Mouse (Mus musculus): Measurements from ENCODE around the gene Gbp10. TPM values are rescaled to one million over a fixed set of nuclear protein-coding genes. Genes with fewer than 3 reads are reported as not detected.
"Not testable (repeated sequence)": the region's sequence is repeated elsewhere in the genome, so short reads cannot be mapped to it uniquely, and the experiment has no call there.

Gbp10 gene
- total RNA-seq (2022) = under 1 TPM in 2 of 4 experiments, not detected in 2; 0.60 to 0.71 TPM

- DNase-seq (ENCODE audit: low spot score in 2 of 2) = not testable (repeated sequence)
These were observed at the start of gene Gbp10 for GRCm38 (mm10) chr5:105239483-105240047. Gene Gbp10 (minus strand): TSS chr5:105239533.

- DNase-seq (ENCODE audit: low spot score in 2 of 2) = not testable (repeated sequence)
These were observed 21.3 kb upstream of the Gbp10 start for GRCm38 (mm10) chr5:105260673-105261072.

- DNase-seq (ENCODE audit: low spot score in 2 of 2) = no peak
These were observed 13.2 kb upstream of the Gbp10 start for GRCm38 (mm10) chr5:105252491-105252890.

- DNase-seq (ENCODE audit: low spot score in 2 of 2) = not testable (repeated sequence)
These were observed 5.4 kb upstream of the Gbp10 start for GRCm38 (mm10) chr5:105244741-105245140.

GRCm38 (mm10) chr5:105240982-105241381, 1.6 kb upstream of the Gbp10 start:
- not testable (repeated sequence) for DNase-seq (ENCODE audit: low spot score in 2 of 2)

GRCm38 (mm10) chr5:105238402-105238801, 931 bp downstream of the Gbp10 start:
- DNase-seq (ENCODE audit: low spot score in 2 of 2) = not testable (repeated sequence)

GRCm38 (mm10) chr5:105236040-105236439, 3.3 kb downstream of the Gbp10 start:
- not testable (repeated sequence) for DNase-seq (ENCODE audit: low spot score in 2 of 2)

- not testable (repeated sequence) for DNase-seq (ENCODE audit: low spot score in 2 of 2)
These were observed 30.4 kb downstream of the Gbp10 start for GRCm38 (mm10) chr5:105208957-105209356.

GRCm38 (mm10) chr5:105200791-105201355, 38.5 kb downstream of the Gbp10 start:
- not testable (repeated sequence) for DNase-seq (ENCODE audit: low spot score in 2 of 2)

- DNase-seq (ENCODE audit: low spot score in 2 of 2) = not testable (repeated sequence)
These were observed 40.2 kb downstream of the Gbp10 start for GRCm38 (mm10) chr5:105199149-105199548.

- not testable (repeated sequence) for DNase-seq (ENCODE audit: low spot score in 2 of 2)
These were observed 41.3 kb downstream of the Gbp10 start for GRCm38 (mm10) chr5:105197915-105198560.

GRCm38 (mm10) chr5:105196308-105196707, 43.0 kb downstream of the Gbp10 start:
- not testable (repeated sequence) for DNase-seq (ENCODE audit: low spot score in 2 of 2)

GRCm38 (mm10) chr5:105192536-105192935, 46.8 kb downstream of the Gbp10 start:
- DNase-seq (ENCODE audit: low spot score in 2 of 2) = not testable (repeated sequence)

GRCm38 (mm10) chr5:105181446-105181845, 57.9 kb downstream of the Gbp10 start:
- no peak for DNase-seq (ENCODE audit: low spot score in 2 of 2)

Other genes starting within 250 kb of the Gbp10 start
- 1 to 10 TPM; 2.7 to 4.7 (median 4.1) TPM for gene Gbp9, start 100.0 kb downstream of the Gbp10 start, total RNA-seq (2022)
- under 1 TPM in 2 of 4 experiments, not detected in 2; 0.21 to 0.25 TPM for gene Gbp8, start 100.0 kb downstream of the Gbp10 start, total RNA-seq (2022)
- gene Gbp4, start 99.9 kb downstream of the Gbp10 start, total RNA-seq (2022) = 1 to 10 TPM in 3 of 4 experiments, under 1 TPM in 1; 0.86 to 3.2 (median 1.3) TPM
- gene Gm43302, start 54.2 kb upstream of the Gbp10 start, total RNA-seq (2022) = not detected
- 1 to 10 TPM in 3 of 4 experiments, under 1 TPM in 1; 0.93 to 2.6 (median 1.8) TPM for gene Gbp6, start 54.2 kb upstream of the Gbp10 start, total RNA-seq (2022)
- gene Lrrc8b, start 176.2 kb upstream of the Gbp10 start, total RNA-seq (2022) = 10 to 100 TPM; 76.3 to 92.5 (median 83.1) TPM

Measured in left cerebral cortex, adult 8-10 months (tissue).